Mouse (Mus musculus): ENCODE results near the gene Rps27l. TPM values are rescaled to one million over a fixed set of nuclear protein-coding genes. Genes with fewer than 3 reads are reported as not detected.

Rps27l gene
- polyA plus RNA-seq, 1 experiment from 2014 or later: 237 TPM

GRCm38 (mm10) chr9:66990046-66990445 lies 44.2 kb downstream of the Rps27l start:
- WGBS: 87% methylated on average over 5 of the region's 5 CpGs
- no peaks in the 10 kb centered on the region for H3K27me3 ChIP-seq
- no peak overlapping the region for H3K27ac ChIP-seq (replicated peaks)
- H3K36me3 ChIP-seq: no peaks in the 10 kb centered on the region
- H3K9ac ChIP-seq: no peak overlapping the region
- H3K4me2 ChIP-seq: no peak overlapping the region
- no peak for ATAC-seq (ENCODE audit: low FRiP score, low read depth)
- no peak overlapping the region for H3K4me3 ChIP-seq
- H3K9me3 ChIP-seq: no peaks in the 10 kb centered on the region
- H3K4me1 ChIP-seq (replicated peaks): no peaks in the 10 kb centered on the region

- Histone ChIP-seq H3K27me3 (no peaks in the 10 kb centered on the region), H3K9me3 (no peaks in the 10 kb centered on the region), H3K36me3 (no peaks in the 10 kb centered on the region), H3K4me2 (no peak overlapping the region), H3K27ac (replicated peaks) (no peak overlapping the region), H3K4me3 (no peak overlapping the region), H3K4me1 (replicated peaks) (no peaks in the 10 kb centered on the region), H3K9ac (no peak overlapping the region)
- no peak for ATAC-seq (ENCODE audit: low FRiP score, low read depth)
- 71% methylated on average over 9 of the region's 9 CpGs for WGBS
These were observed 45.3 kb downstream of the Rps27l start for GRCm38 (mm10) chr9:66991021-66991749.

- Histone ChIP-seq H3K4me2 (no peak overlapping the region), H3K9me3 (no peaks in the 10 kb centered on the region), H3K36me3 (no peaks in the 10 kb centered on the region), H3K4me1 (replicated peaks) (no peaks in the 10 kb centered on the region), H3K27ac (replicated peaks) (no peak overlapping the region), H3K4me3 (no peak overlapping the region), H3K9ac (no peak overlapping the region), H3K27me3 (no peaks in the 10 kb centered on the region)
- ATAC-seq (ENCODE audit: low FRiP score, low read depth): no peak
- WGBS: 82% methylated on average over 8 of the region's 8 CpGs
These were observed 46.0 kb downstream of the Rps27l start for GRCm38 (mm10) chr9:66991750-66992410.

Other genes with a start within 250 kb of the Rps27l start
- gene Car12, start 232.4 kb upstream of the Rps27l start, polyA plus RNA-seq (2015; fragmentation: Nextera tagmentation; extraction: Ambion mirVana): 5.3 and 6.6 TPM in 2 replicates
- 19.9 and 20.7 TPM in 2 replicates for gene Aph1b, start 150.6 kb upstream of the Rps27l start, polyA plus RNA-seq (2015; fragmentation: Nextera tagmentation; extraction: Ambion mirVana)
- 0.73 and 0.89 TPM in 2 replicates for gene Gm10647, start 149.0 kb upstream of the Rps27l start, polyA plus RNA-seq (2015; fragmentation: Nextera tagmentation; extraction: Ambion mirVana)
- gene Aph1c, start 111.4 kb upstream of the Rps27l start, polyA plus RNA-seq (2015; fragmentation: Nextera tagmentation; extraction: Ambion mirVana): 4.1 and 4.8 TPM in 2 replicates
- gene Rab8b, start 26.4 kb upstream of the Rps27l start, polyA plus RNA-seq (2015; fragmentation: Nextera tagmentation; extraction: Ambion mirVana): 35.9 and 38.4 TPM in 2 replicates
- gene Lactb, start 29.4 kb downstream of the Rps27l start, polyA plus RNA-seq (2015; fragmentation: Nextera tagmentation; extraction: Ambion mirVana): 11.9 and 12.4 TPM in 2 replicates
- 171 and 180 TPM in 2 replicates for gene Tpm1, start 103.3 kb downstream of the Rps27l start, polyA plus RNA-seq (2015; fragmentation: Nextera tagmentation; extraction: Ambion mirVana)

All from hindbrain, embryonic 15.5 days (tissue).